Mouse (Mus musculus) hindbrain, embryonic 13.5 days (tissue): ENCODE results near the gene Bloc1s3. TPM values are rescaled to one million over a fixed set of nuclear protein-coding genes. Genes with fewer than 3 reads are reported as not detected.
"Not testable (repeated sequence)": the region's sequence is repeated elsewhere in the genome, so short reads cannot be mapped to it uniquely, and the experiment has no call there.

Experiments
- ATAC-seq: fragments of 200-750 bp; cut with Nextera tagmentation; 2 replicates; pipeline ENCODE4 v1.8.0; 2017; ENCODE audit warnings: moderate TSS enrichment; ENCODE audit not compliant: low FRiP score
- H3K27ac ChIP-seq: fragments of 300-500 bp; sonication (generic); 2 replicates; pipeline ENCODE4 v1.5.1; 2015; ENCODE audit warnings: inconsistent platforms, mild to moderate bottlenecking, moderate library complexity
- H3K27me3 ChIP-seq: fragments of 300-500 bp; sonication (generic); 2 replicates; pipeline ENCODE4 v1.6.1; 2015; ENCODE audit warnings: mild to moderate bottlenecking, inconsistent platforms
- H3K36me3 ChIP-seq: fragments of 300-500 bp; sonication (generic); 2 replicates; pipeline ENCODE4 v1.6.1; 2015; ENCODE audit warnings: mild to moderate bottlenecking, inconsistent platforms
- H3K4me1 ChIP-seq: fragments of 300-500 bp; sonication (generic); replicated peaks from 2 replicates; pipeline ENCODE4 v1.6.1; 2015; ENCODE audit warnings: inconsistent platforms
- H3K4me2 ChIP-seq: fragments of 300-500 bp; sonication (generic); 2 replicates; pipeline ENCODE4 v1.6.1; 2015; ENCODE audit warnings: inconsistent platforms, mild to moderate bottlenecking, moderate library complexity
- H3K4me3 ChIP-seq: fragments of 300-500 bp; sonication (generic); 2 replicates; pipeline ENCODE4 v1.5.1; 2015; ENCODE audit warnings: mild to moderate bottlenecking, inconsistent platforms
- H3K9ac ChIP-seq: fragments of 300-500 bp; sonication (generic); 2 replicates; pipeline ENCODE4 v1.6.1; 2015; ENCODE audit warnings: mild to moderate bottlenecking, inconsistent platforms
- H3K9me3 ChIP-seq: fragments of 300-500 bp; sonication (generic); 2 replicates; pipeline ENCODE4 v1.6.1; 2016; ENCODE audit warnings: inconsistent platforms
- WGBS: fragments of 180-500 bp; shearing (Covaris S2); methylation state at CpG from one replicate; pipeline ENCODE4 v1.1.7; 2015; 5-methylcytosine and 5-hydroxymethylcytosine counted together
- polyA plus RNA-seq: library from polyadenylated mRNA; unstranded; fragments of >200 nt; fragmentation: Nextera tagmentation; extraction: Ambion mirVana; gene quantifications from 2 replicates; pipeline ENCODE4 v1.2.1, GENCODE M21; 2015

Gene Bloc1s3
- polyA plus RNA-seq, 1 experiment from 2014 or later: 3.5 TPM

- H3K27ac ChIP-seq, H3K9me3 ChIP-seq, H3K9ac ChIP-seq, ATAC-seq, H3K4me3 ChIP-seq, H3K36me3 ChIP-seq, H3K4me2 ChIP-seq, H3K27me3 ChIP-seq: not testable (repeated sequence)
- WGBS: 76% methylated on average over 7 of the region's 7 CpGs
- H3K4me1 ChIP-seq: peaks cover 21% of the 10 kb centered on the region
These were observed 3.8 kb upstream of the Bloc1s3 start for GRCm38 (mm10) chr7:19511934-19512333.

GRCm38 (mm10) chr7:19509786-19510185 is 1.6 kb upstream of the Bloc1s3 start:
- H3K4me2 ChIP-seq: peak overlapping the region; percentile 88
- peak overlapping the region; percentile 79 for H3K4me3 ChIP-seq
- H3K9me3 ChIP-seq: no peaks in the 10 kb centered on the region
- no peaks in the 10 kb centered on the region for H3K36me3 ChIP-seq
- peaks cover 30% of the 10 kb centered on the region for H3K4me1 ChIP-seq
- no peak for ATAC-seq
- H3K27ac ChIP-seq: peak overlapping the region; percentile 88
- peak overlapping the region; percentile 91; the same call in 1 of the 2 replicates for H3K9ac ChIP-seq
- H3K27me3 ChIP-seq: no peaks in the 10 kb centered on the region
- WGBS: 98% methylated on average over 7 of the region's 7 CpGs

GRCm38 (mm10) chr7:19508924-19509568 is 879 bp upstream of the Bloc1s3 start:
- H3K4me2 ChIP-seq: peak overlapping the region; percentile 88
- peaks cover 30% of the 10 kb centered on the region for H3K4me1 ChIP-seq
- peak overlapping the region; percentile 88 for H3K27ac ChIP-seq
- 9% methylated on average over 15 of the region's 15 CpGs for WGBS
- peak overlapping the region; percentile 91 for H3K9ac ChIP-seq
- ATAC-seq: peak; percentile 26
- H3K36me3 ChIP-seq: no peaks in the 10 kb centered on the region
- no peaks in the 10 kb centered on the region for H3K9me3 ChIP-seq
- H3K4me3 ChIP-seq: peak overlapping the region; percentile 79
- no peaks in the 10 kb centered on the region for H3K27me3 ChIP-seq

GRCm38 (mm10) chr7:19507612-19507981 is 570 bp downstream of the Bloc1s3 start:
- no peaks in the 10 kb centered on the region for H3K9me3 ChIP-seq
- ATAC-seq: no peak
- H3K36me3 ChIP-seq: no peaks in the 10 kb centered on the region
- H3K4me1 ChIP-seq: peaks cover 30% of the 10 kb centered on the region
- H3K4me2 ChIP-seq: peak overlapping the region; percentile 88
- peak overlapping the region; percentile 91 for H3K9ac ChIP-seq
- 4% methylated on average over 18 of the region's 18 CpGs for WGBS
- peak overlapping the region; percentile 88 for H3K27ac ChIP-seq
- peak overlapping the region; percentile 79 for H3K4me3 ChIP-seq
- H3K27me3 ChIP-seq: no peaks in the 10 kb centered on the region

- H3K27ac ChIP-seq: peak overlapping the region; percentile 88
- 0 out of 2 replicates have a peak, but pooled peaks have one; percentile 19 for ATAC-seq
These were observed 1.1 kb downstream of the Bloc1s3 start for GRCm38 (mm10) chr7:19506969-19507611.

GRCm38 (mm10) chr7:19506326-19506725 is 1.8 kb downstream of the Bloc1s3 start:
- peak overlapping the region; percentile 79 for H3K4me3 ChIP-seq
- no peaks in the 10 kb centered on the region for H3K27me3 ChIP-seq
- peaks cover 30% of the 10 kb centered on the region for H3K4me1 ChIP-seq
- 21% methylated on average over 6 of the region's 6 CpGs for WGBS
- peak overlapping the region; percentile 88 for H3K4me2 ChIP-seq
- no peak for ATAC-seq
- no peaks in the 10 kb centered on the region for H3K9me3 ChIP-seq
- peak overlapping the region; percentile 91 for H3K9ac ChIP-seq
- H3K36me3 ChIP-seq: no peaks in the 10 kb centered on the region
- H3K27ac ChIP-seq: no peak overlapping the region

More at GRCm38 (mm10) chr7:19506969-19507611, 1.1 kb downstream of the Bloc1s3 start:
- H3K9me3 ChIP-seq: no peaks in the 10 kb centered on the region
- H3K4me3 ChIP-seq: peak overlapping the region; percentile 79
- no peaks in the 10 kb centered on the region for H3K36me3 ChIP-seq
- peak overlapping the region; percentile 88 for H3K4me2 ChIP-seq
- WGBS: 1% methylated on average over 71 of the region's 71 CpGs
- H3K4me1 ChIP-seq: peaks cover 30% of the 10 kb centered on the region
- peak overlapping the region; percentile 91 for H3K9ac ChIP-seq
- no peaks in the 10 kb centered on the region for H3K27me3 ChIP-seq

GRCm38 (mm10) chr7:19503481-19504068 is 4.6 kb downstream of the Bloc1s3 start:
- Histone ChIP-seq H3K4me3 (no peak overlapping the region), H3K27me3 (no peaks in the 10 kb centered on the region), H3K9me3 (no peaks in the 10 kb centered on the region), H3K36me3 (no peaks in the 10 kb centered on the region), H3K4me2 (no peak overlapping the region), H3K4me1 (peaks cover 19% of the 10 kb centered on the region), H3K27ac (no peak overlapping the region), H3K9ac (no peak overlapping the region)
- no peak for ATAC-seq
- WGBS: 40% methylated on average over 5 of the region's 5 CpGs

GRCm38 (mm10) chr7:19501658-19502057 is 6.5 kb downstream of the Bloc1s3 start:
- ATAC-seq: no peak
- no peak overlapping the region for H3K9ac ChIP-seq
- H3K4me3 ChIP-seq: no peak overlapping the region

GRCm38 (mm10) chr7:19500420-19501363 is 7.5 kb downstream of the Bloc1s3 start:
- no peak overlapping the region for H3K4me2 ChIP-seq
- no peak for ATAC-seq
- H3K27me3 ChIP-seq: 0 out of 2 replicates have a peak, but pooled peaks cover under 1% of the 10 kb centered on the region
- no peak overlapping the region for H3K9ac ChIP-seq
- 0 out of 2 replicates have a peak, but pooled peaks cover 2% of the 10 kb centered on the region for H3K4me1 ChIP-seq
- no peak overlapping the region for H3K4me3 ChIP-seq
- no peak overlapping the region for H3K27ac ChIP-seq
- no peaks in the 10 kb centered on the region for H3K36me3 ChIP-seq
- 74% methylated on average over 12 of the region's 12 CpGs for WGBS
- H3K9me3 ChIP-seq: no peaks in the 10 kb centered on the region

More at GRCm38 (mm10) chr7:19501658-19502057, 6.5 kb downstream of the Bloc1s3 start:
- no peaks in the 10 kb centered on the region for H3K36me3 ChIP-seq
- no peak overlapping the region for H3K4me2 ChIP-seq
- no peak overlapping the region for H3K27ac ChIP-seq
- peaks cover 6% of the 10 kb centered on the region for H3K4me1 ChIP-seq
- H3K9me3 ChIP-seq: no peaks in the 10 kb centered on the region
- no peaks in the 10 kb centered on the region for H3K27me3 ChIP-seq
- 86% methylated on average over 4 of the region's 4 CpGs for WGBS

- Histone ChIP-seq H3K4me1 (0 out of 2 replicates have a peak, but pooled peaks cover 4% of the 10 kb centered on the region), H3K9me3 (no peaks in the 10 kb centered on the region), H3K27me3 (peaks cover 15% of the 10 kb centered on the region), H3K4me3 (no peak overlapping the region), H3K36me3 (no peaks in the 10 kb centered on the region), H3K27ac (no peak overlapping the region), H3K4me2 (no peak overlapping the region), H3K9ac (no peak overlapping the region)
- 85% methylated on average over 4 of the region's 4 CpGs for WGBS
- no peak for ATAC-seq
These were observed 9.8 kb downstream of the Bloc1s3 start for GRCm38 (mm10) chr7:19498326-19498725.

GRCm38 (mm10) chr7:19496214-19496555 is 12.0 kb downstream of the Bloc1s3 start:
- H3K4me2 ChIP-seq: no peak overlapping the region
- no peak overlapping the region for H3K9ac ChIP-seq
- WGBS: 57% methylated on average over 5 of the region's 5 CpGs
- peaks cover 36% of the 10 kb centered on the region for H3K27me3 ChIP-seq
- no peaks in the 10 kb centered on the region for H3K36me3 ChIP-seq
- peaks cover 11% of the 10 kb centered on the region for H3K4me1 ChIP-seq
- no peak overlapping the region for H3K27ac ChIP-seq
- H3K4me3 ChIP-seq: no peak overlapping the region
- ATAC-seq: no peak
- no peaks in the 10 kb centered on the region for H3K9me3 ChIP-seq
